Mouse (Mus musculus) left cerebral cortex, postnatal 25 days (tissue): ENCODE data around the gene Rpl27a. TPM values are rescaled to one million over a fixed set of nuclear protein-coding genes. Genes with fewer than 3 reads are reported as not detected.

ENCODE experiments used
- DNase-seq, 2 experiments: peaks; one replicate each; pipeline ENCODE4 v3.0.0; 2022; ENCODE audit warnings: low spot score in 2 of 2, mixed read lengths in 1 of 2
- intact Hi-C: fragments of 180-260 bp; cut with DNase I; formaldehyde crosslinking; loops from one replicate; pipeline ENCODE4 v1.15.1; 2025
- total RNA-seq, 2 experiments: library from RNA; stranded (reverse); gene quantifications; 2 replicates each; pipeline ENCODE4 v1.2.3; 2021

Rpl27a gene
- total RNA-seq: 100 to 1,000 TPM; 122 to 132 TPM

- intact Hi-C loops: no loop called here
- peak; percentile 99 for DNase-seq
These were observed at the start of gene Rpl27a for GRCm38 (mm10) chr7:109518838-109519696. TSS of gene Rpl27a (plus strand) at chr7:109519147.

GRCm38 (mm10) chr7:109470700-109471099 is 48.2 kb upstream of the Rpl27a start:
- intact Hi-C loops: no loop called here
- DNase-seq: no peak

GRCm38 (mm10) chr7:109477926-109478325 is 41.0 kb upstream of the Rpl27a start:
- intact Hi-C loops: no loop called here
- no peak for DNase-seq

GRCm38 (mm10) chr7:109480765-109481197 is 38.2 kb upstream of the Rpl27a start:
- peak in 1 of 2 experiments; percentile 18 for DNase-seq
- intact Hi-C loops: no loop called here

- intact Hi-C loops: no loop called here
- peak in 1 of 2 experiments; percentile 22 for DNase-seq
These were observed 34.7 kb upstream of the Rpl27a start for GRCm38 (mm10) chr7:109484221-109484620.

- intact Hi-C loops: no loop called here
- DNase-seq: peak; percentile 26 to 62
These were observed 26.2 kb upstream of the Rpl27a start for GRCm38 (mm10) chr7:109492616-109493318.

GRCm38 (mm10) chr7:109493319-109494316 is 25.3 kb upstream of the Rpl27a start:
- intact Hi-C loops: no loop called here
- peak; percentile 68 to 77 for DNase-seq

- no peak for DNase-seq
- intact Hi-C loops: no loop called here
These were observed 21.4 kb upstream of the Rpl27a start for GRCm38 (mm10) chr7:109497507-109497906.

GRCm38 (mm10) chr7:109507119-109507518 is 11.8 kb upstream of the Rpl27a start:
- no peak for DNase-seq
- intact Hi-C loops: no loop called here

- intact Hi-C loops: no loop called here
- DNase-seq: no peak
These were observed 11.4 kb upstream of the Rpl27a start for GRCm38 (mm10) chr7:109507572-109507971.

- intact Hi-C loops: no loop called here
- DNase-seq: no peak
These were observed 10.9 kb upstream of the Rpl27a start, which contains the start of gene Trim66 for GRCm38 (mm10) chr7:109508034-109508433. TSS of gene Trim66 (minus strand) at chr7:109508134.

- intact Hi-C loops: no loop called here
- DNase-seq: no peak
These were observed 8.1 kb upstream of the Rpl27a start for GRCm38 (mm10) chr7:109510799-109511198.

- DNase-seq: no peak
- intact Hi-C loops: no loop called here
These were observed 7.1 kb upstream of the Rpl27a start for GRCm38 (mm10) chr7:109511838-109512237.

- intact Hi-C loops: no loop called here
- DNase-seq: no peak
These were observed 2.4 kb upstream of the Rpl27a start for GRCm38 (mm10) chr7:109516500-109516899.

GRCm38 (mm10) chr7:109518036-109518681 is 788 bp upstream of the Rpl27a start:
- no peak for DNase-seq
- intact Hi-C loops: no loop called here

- DNase-seq: no peak
- intact Hi-C loops: no loop called here
These were observed 989 bp downstream of the Rpl27a start for GRCm38 (mm10) chr7:109519936-109520335.

GRCm38 (mm10) chr7:109522084-109522483 is 3.1 kb downstream of the Rpl27a start:
- DNase-seq: no peak
- intact Hi-C loops: no loop called here

GRCm38 (mm10) chr7:109523304-109523703 is 4.4 kb downstream of the Rpl27a start:
- no peak for DNase-seq
- intact Hi-C loops: no loop called here
